Mouse (Mus musculus) left cerebral cortex, postnatal 4 days (tissue): ENCODE results near the gene Mef2d. TPM values are rescaled to one million over a fixed set of nuclear protein-coding genes. Genes with fewer than 3 reads are reported as not detected.

Experiments
- microRNA-seq: library from miRNA; unstranded; fragments of <30 nt; microRNA quantifications from one replicate; pipeline ENCODE4 v1.2.0, GENCODE M21; 2022
- total RNA-seq, 2 experiments: library from RNA; stranded (reverse); gene quantifications; 2 replicates each; pipeline ENCODE4 v1.2.3; 2021

The Mef2d gene
- total RNA-seq, 2 experiments from 2014 or later: 113 to 121 TPM

Small RNA genes lying within 50 kb of the gene (microRNA-seq; reads per million reads assigned to microRNA genes)
- gene Gm25641 (not detected), gene Mir3093 (50.0 reads per million, percentile 44 among the genes with 10 or more reads in this experiment), gene Mir9-1 (not detected)

Other genes with a start within 250 kb of the Mef2d start
- 100 to 1,000 TPM; 131 to 136 TPM for gene Hdgf, start 236.1 kb upstream of the Mef2d start, total RNA-seq
- gene Mrpl24, start 222.9 kb upstream of the Mef2d start, total RNA-seq: 10 to 100 TPM; 43.6 to 49.0 TPM
- gene Isg20l2, start 212.1 kb upstream of the Mef2d start, total RNA-seq: 10 to 100 TPM; 23.4 to 24.9 TPM
- 10 to 100 TPM; 17.1 to 17.8 TPM for gene Rrnad1, start 211.7 kb upstream of the Mef2d start, total RNA-seq
- gene Crabp2, start 193.7 kb upstream of the Mef2d start, total RNA-seq: 1 to 10 TPM; 6.9 to 8.2 TPM
- 10 to 100 TPM; 25.8 to 25.9 TPM for gene Nes, start 171.3 kb upstream of the Mef2d start, total RNA-seq
- 100 to 1,000 TPM; 183 to 192 TPM for gene Bcan, start 142.1 kb upstream of the Mef2d start, total RNA-seq
- under 1 TPM; 0.40 to 0.46 TPM for gene Hapln2, start 114.8 kb upstream of the Mef2d start, total RNA-seq
- gene Gpatch4, start 99.3 kb upstream of the Mef2d start, total RNA-seq: 10 to 100 TPM; 26.5 to 30.6 TPM
- gene Naxe, start 83.9 kb upstream of the Mef2d start, total RNA-seq: 10 to 100 TPM; 59.0 to 66.1 TPM
- gene Ttc24, start 64.1 kb upstream of the Mef2d start, total RNA-seq: not detected
- gene Iqgap3, start 60.4 kb upstream of the Mef2d start, total RNA-seq: 1 to 10 TPM; 3.5 to 3.9 TPM
- 1 to 10 TPM in 1 of 2 experiments, under 1 TPM in 1; 0.46 to 1.4 TPM for gene Rhbg, start 112.3 kb downstream of the Mef2d start, total RNA-seq
- under 1 TPM; 0.80 to 0.89 TPM for gene Gm38392, start 144.8 kb downstream of the Mef2d start, total RNA-seq
- 1 to 10 TPM; 4.4 TPM for gene Tsacc, start 154.6 kb downstream of the Mef2d start, total RNA-seq
- gene Cct3, start 154.7 kb downstream of the Mef2d start, total RNA-seq: 100 to 1,000 TPM; 309 to 317 TPM
- 10 to 100 TPM; 49.7 to 60.1 TPM for gene Glmp, start 182.7 kb downstream of the Mef2d start, total RNA-seq
- gene Tmem79, start 193.8 kb downstream of the Mef2d start, total RNA-seq: 1 to 10 TPM; 1.5 to 2.0 TPM
- gene Smg5, start 193.9 kb downstream of the Mef2d start, total RNA-seq: 10 to 100 TPM; 76.7 to 79.8 TPM
- gene Paqr6, start 222.2 kb downstream of the Mef2d start, total RNA-seq: 1 to 10 TPM; 1.9 to 2.1 TPM
- gene Bglap3, start 230.4 kb downstream of the Mef2d start, total RNA-seq: under 1 TPM in 1 of 2 experiments, not detected in 1; 0.36 TPM
- gene Bglap2, start 236.3 kb downstream of the Mef2d start, total RNA-seq: not detected
- not detected for gene Bglap, start 242.1 kb downstream of the Mef2d start, total RNA-seq